ENCODE assay signal across 8 mouse cellular contexts in the genomic region with DNA sequence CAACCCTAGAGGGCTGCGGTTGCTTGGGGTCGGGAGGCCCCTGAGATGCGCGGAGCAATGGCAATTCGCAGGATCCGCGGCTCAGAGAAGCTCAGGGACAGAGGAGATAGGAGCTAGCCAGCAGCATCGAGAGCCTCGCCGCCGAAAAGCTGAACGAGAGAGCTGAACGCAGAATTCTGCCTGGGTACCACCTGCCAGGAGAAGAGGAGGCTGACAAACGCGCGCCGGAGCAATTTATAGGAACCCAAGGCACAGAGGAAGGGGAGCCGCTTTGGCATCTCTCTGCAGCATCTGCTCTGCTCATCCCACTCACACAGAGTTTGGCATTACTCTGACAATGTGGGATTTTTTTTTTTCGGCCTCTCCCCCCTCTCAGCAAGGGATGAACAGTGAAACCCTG. TPM values are rescaled to one million over a fixed set of nuclear protein-coding genes. Genes with fewer than 3 reads are reported as not detected.
DNase-seq lines count a peak whose midpoint lies in the region; ATAC-seq lines count a peak whose summit lies in the region.

A gene (minus strand): TSS at position 335 of the 400 bp plus-strand sequence.

- no peaks in the 10 kb centered on the region for H3K9me3 ChIP-seq in heart, embryonic 10.5 days
- no peaks in the 10 kb centered on the region for H3K9me3 ChIP-seq in liver, embryonic 15.5 days (replicated peaks)

- ATAC-seq in liver, embryonic 15.5 days (ENCODE audit: insufficient read depth): no peak

- no peak for DNase-seq in heart, embryonic 10.5 days (ENCODE audit: low spot score)
- DNase-seq in heart, postnatal 25 days (ENCODE audit: low spot score): no peak
- peak; percentile 93 for DNase-seq in brain, adult 2 months (ENCODE audit: low read depth, low spot score)
- DNase-seq in frontal cortex, adult 2 months (ENCODE audit: extremely low spot score in 1 of 2, low spot score in 1 of 2): peak; percentile 86 to 90
- DNase-seq in layer of hippocampus, adult 8-10 months (ENCODE audit: low spot score in 2 of 2): peak; percentile 84 to 90
- DNase-seq in right cerebral cortex, postnatal 25 days: peak; percentile 85
- DNase-seq in ovary, postnatal 10 days (ENCODE audit: low spot score): no peak

- H3K4me2 ChIP-seq in liver, embryonic 15.5 days: peak within 1 kb of the TSS; percentile 72

- peak within 1 kb of the TSS; percentile 71 for H3K4me3 ChIP-seq in heart, embryonic 10.5 days
- H3K4me3 ChIP-seq in liver, embryonic 15.5 days (replicated peaks): peak within 1 kb of the TSS; percentile 50

- H3K9ac ChIP-seq in liver, embryonic 15.5 days: no peak within 1 kb of the TSS

- H3K27me3 ChIP-seq in heart, embryonic 10.5 days (ENCODE audit: insufficient read depth, poor library complexity, severe bottlenecking): peaks cover 57% of the 10 kb centered on the region
- peaks cover 59% of the 10 kb centered on the region for H3K27me3 ChIP-seq in liver, embryonic 15.5 days

- intact Hi-C loops in heart, postnatal 25 days (cut with DNase I): no loop called here

- no peaks in the 10 kb centered on the region for H3K36me3 ChIP-seq in heart, embryonic 10.5 days
- no peaks in the 10 kb centered on the region for H3K36me3 ChIP-seq in liver, embryonic 15.5 days (replicated peaks)

- H3K27ac ChIP-seq in heart, embryonic 10.5 days: peak within 1 kb of the TSS; percentile 67; the same call in 1 of the 2 replicates
- no peak within 1 kb of the TSS for H3K27ac ChIP-seq in liver, embryonic 15.5 days (replicated peaks)

- H3K4me1 ChIP-seq in heart, embryonic 10.5 days: peaks cover 26% of the 10 kb centered on the region
- peaks cover 15% of the 10 kb centered on the region; the same call in 1 of the 2 replicates for H3K4me1 ChIP-seq in liver, embryonic 15.5 days (replicated peaks)

- under 1% methylated on average over 19 of the region's 19 CpGs for WGBS in heart, embryonic 10.5 days
- WGBS in liver, embryonic 15.5 days (ENCODE audit: insufficient replicate concordance): 3% methylated on average over 19 of the region's 19 CpGs

RNA-seq across cellular contexts. Expression of the gene that starts here (rescaled TPM):
- polyA plus RNA-seq in heart, embryonic 10.5 days (2016; fragmentation: Nextera tagmentation; extraction: Ambion mirVana): 0.38 and 0.73 TPM in 2 replicates
- total RNA-seq in heart, postnatal 25 days (2021): under 1 TPM in 1 of 2 experiments, not detected in 1; 0.11 TPM
- 36.8 and 63.7 TPM in 2 replicates for polyA plus RNA-seq in frontal cortex, adult 2 months (2012; rRNA removed)
- 100 to 1,000 TPM; 120 to 136 (median 133) TPM for total RNA-seq in layer of hippocampus, adult 8-10 months (2022)
- 0.10 and 0.16 TPM in 2 replicates for polyA plus RNA-seq in liver, embryonic 15.5 days (2015; fragmentation: Nextera tagmentation; extraction: Ambion mirVana)

Comparison
In these comparisons a context has a peak if more than half of its experiments do, and no peak if none do; other contexts are left out.
1. RNA of the gene that starts here (total RNA-seq): 120 to 136 TPM in layer of hippocampus, adult 8-10 months; 0.11 TPM in heart, postnatal 25 days; every median in the first group is over 100 times any median in the second.
2. RNA of the gene that starts here (polyA plus RNA-seq): 36.8 to 63.7 TPM in frontal cortex, adult 2 months; 0.38 to 0.73 TPM in heart, embryonic 10.5 days and 0.10 to 0.16 TPM in liver, embryonic 15.5 days; every median in the first group is over 10 times any median in the second.
3. DNase-seq: peak in brain, adult 2 months (single experiment), frontal cortex, adult 2 months (2 of 2), layer of hippocampus, adult 8-10 months (2 of 2) and right cerebral cortex, postnatal 25 days (single experiment); none in heart, embryonic 10.5 days (single experiment), heart, postnatal 25 days (single experiment) and ovary, postnatal 10 days (single experiment).